Mouse (Mus musculus): Measurements from ENCODE around the gene Zfp69.

Zfp69 gene

DNA sequence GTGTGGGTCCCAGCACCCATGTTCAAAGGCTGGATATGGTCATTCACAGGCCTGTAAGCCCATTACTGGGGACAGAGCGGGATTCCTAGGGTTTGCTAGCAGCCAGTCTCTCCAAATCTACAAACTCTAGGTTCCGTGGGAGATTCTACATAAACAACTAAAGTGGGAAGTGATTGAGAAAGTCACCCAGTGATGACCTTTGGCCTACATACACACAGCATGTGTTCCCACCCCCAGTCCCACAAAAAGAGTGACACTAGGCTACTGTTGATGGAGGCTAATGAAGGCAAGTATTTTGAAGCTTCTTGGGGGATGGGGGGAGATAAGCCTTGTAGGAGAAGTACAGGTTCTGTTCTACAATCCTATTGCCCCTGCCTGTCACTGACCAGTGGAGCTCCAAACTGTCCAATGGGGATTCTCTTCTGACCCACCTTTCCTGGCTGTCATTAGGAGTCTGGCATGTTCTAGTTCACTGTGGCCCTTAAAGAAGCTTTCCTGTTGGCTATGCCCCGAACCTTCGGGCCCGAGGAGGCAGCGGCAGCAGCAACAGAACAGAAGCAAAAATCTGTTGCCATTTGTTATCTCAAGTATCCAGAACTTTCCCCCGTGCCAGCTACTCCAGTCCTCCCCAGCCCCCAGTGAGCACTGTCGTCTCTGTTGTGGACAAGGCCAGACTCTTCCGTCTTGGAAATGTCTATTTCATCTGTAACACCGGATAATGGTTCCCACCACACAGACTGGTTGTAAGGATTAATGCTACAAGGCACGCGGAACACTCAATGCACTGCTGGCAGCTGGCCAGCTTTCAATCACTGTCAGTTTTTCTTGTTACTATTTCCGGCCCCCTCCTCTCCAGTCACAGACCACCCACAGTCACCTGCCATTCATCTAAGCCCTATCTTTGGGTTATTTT lies 66.0 kb downstream of the Zfp69 start:
- no peak for DNase-seq (ENCODE audit: extremely low read depth, low read depth)

GRCm38 (mm10) chr4:120882002-120882625 lies 69.4 kb downstream of the Zfp69 start:
- DNase-seq (ENCODE audit: extremely low read depth, low read depth) = no peak

- peak; percentile 66 for DNase-seq (ENCODE audit: extremely low read depth, low read depth)
Measured at GRCm38 (mm10) chr4:120880731-120881432, 70.6 kb downstream of the Zfp69 start.
